Mouse (Mus musculus) CH12F3 (cell line): Measurements from ENCODE around the gene Herc6.

Experiments used
- in situ Hi-C: fragments of 300-500 bp; cut with MboI; formaldehyde crosslinking; loops from 2 replicates; pipeline ENCODE4 v1.14.3; 2020; ENCODE audit warnings: low sequenced_read_pairs

The Herc6 gene

GRCm38 (mm10) chr6:57570170-57570974 lies 10.4 kb upstream of the Herc6 start:
- in situ Hi-C loops: loop anchor here (10.0 to 25.0 kb wide), 2 partner anchors 333 to 756 kb away; partner anchors contain the start of gene Vmn1r14

DNA sequence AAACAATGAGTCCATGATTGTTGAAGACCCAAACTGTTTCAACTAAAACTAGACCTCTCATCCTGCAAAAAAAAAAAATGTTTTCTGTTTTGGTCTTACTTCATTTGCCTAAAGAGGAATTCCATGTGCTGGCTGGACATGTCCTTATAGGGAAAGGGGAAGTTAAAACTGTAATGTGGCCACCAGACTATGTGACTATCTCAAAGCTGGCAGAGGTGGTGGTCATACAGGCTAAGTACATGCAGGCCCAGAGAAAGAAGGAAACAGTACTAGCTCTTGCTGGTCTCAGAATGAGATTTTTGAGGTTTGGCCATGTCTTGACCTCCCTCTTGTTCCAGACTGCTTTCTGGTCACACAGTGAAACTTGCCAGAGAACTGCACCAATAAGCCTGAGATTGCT lies 9.2 kb upstream of the Herc6 start:
- in situ Hi-C loops: loop anchor here (10.0 to 25.0 kb wide), 2 partner anchors 334 to 757 kb away; partner anchors contain the start of gene Vmn1r14

DNA sequence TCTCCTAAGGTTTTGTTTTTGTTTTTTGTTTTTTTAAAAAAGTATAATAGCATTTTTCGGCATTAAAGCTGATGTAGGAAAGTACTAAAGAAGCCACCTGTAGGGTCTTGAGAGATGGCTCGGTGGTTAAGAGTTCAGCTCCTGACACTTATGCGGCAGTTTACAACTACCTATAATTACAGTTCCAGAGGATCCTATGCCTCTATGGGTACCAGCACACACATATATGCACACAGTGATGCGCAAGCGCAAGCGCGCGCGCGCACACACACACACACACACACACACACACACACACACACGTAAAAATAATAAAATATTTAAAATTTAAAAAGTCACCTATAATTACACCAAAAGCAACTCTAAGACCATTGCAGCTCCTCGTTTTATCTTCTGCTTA lies 795 bp downstream of the Herc6 start:
- in situ Hi-C loops: loop anchor here (25.0 kb wide), 1 partner anchor 281 kb away; the partner anchor contains the start of gene Vmn1r21

GRCm38 (mm10) chr6:57582356-57582755 lies 1.6 kb downstream of the Herc6 start:
- in situ Hi-C loops: loop anchor here (25.0 kb wide), 1 partner anchor 280 kb away; the partner anchor contains the start of gene Vmn1r21

- in situ Hi-C loops: no loop called here
Observed at GRCm38 (mm10) chr6:57605546-57606307, 24.9 kb downstream of the Herc6 start.

- in situ Hi-C loops: no loop called here
Observed at GRCm38 (mm10) chr6:57607999-57608398, 27.2 kb downstream of the Herc6 start.

DNA sequence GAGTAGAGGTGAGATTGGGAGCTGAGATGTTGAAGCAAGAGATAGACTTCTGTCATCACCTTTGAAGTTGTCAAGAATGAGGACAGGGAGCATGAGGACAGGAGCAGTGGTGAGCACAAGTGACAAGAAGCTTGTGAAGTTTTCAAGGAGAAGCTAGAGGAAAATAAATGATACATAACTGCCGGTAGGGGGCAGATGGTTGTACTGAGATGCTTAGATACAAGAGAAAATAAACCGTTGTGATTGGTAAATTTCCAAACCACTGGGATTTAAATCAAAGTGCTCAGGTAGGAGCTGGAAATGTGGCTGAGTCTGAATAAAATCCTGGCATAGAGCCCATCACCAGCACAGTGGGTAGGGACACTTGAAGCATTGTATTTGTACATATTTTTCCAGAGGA lies 28.8 kb downstream of the Herc6 start:
- in situ Hi-C loops: no loop called here

- in situ Hi-C loops: no loop called here
Observed at GRCm38 (mm10) chr6:57615788-57616187, 35.0 kb downstream of the Herc6 start.

- in situ Hi-C loops: no loop called here
Observed at GRCm38 (mm10) chr6:57639531-57639930, 58.7 kb downstream of the Herc6 start.

GRCm38 (mm10) chr6:57641789-57642188 lies 61.0 kb downstream of the Herc6 start:
- in situ Hi-C loops: no loop called here

DNA sequence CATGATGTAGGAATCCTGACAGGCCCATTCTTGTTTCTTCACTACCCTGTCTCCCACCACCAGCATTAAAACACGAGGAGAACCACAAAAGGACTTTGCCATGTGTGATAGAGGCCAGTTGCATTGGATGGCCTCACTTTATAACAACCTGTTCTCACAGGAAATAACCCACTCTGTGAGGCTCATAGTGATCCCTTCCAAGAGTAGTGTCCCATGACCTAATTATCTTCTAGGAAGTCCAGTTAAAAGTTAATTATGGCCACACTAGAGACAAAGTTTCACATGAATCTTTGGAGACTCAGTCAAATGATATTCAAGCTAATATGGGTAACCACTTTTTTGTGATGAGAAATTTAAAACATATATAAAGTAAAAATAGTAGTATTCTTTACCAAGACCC lies 66.5 kb downstream of the Herc6 start:
- in situ Hi-C loops: no loop called here

- in situ Hi-C loops: no loop called here
Observed at GRCm38 (mm10) chr6:57661295-57661694, 80.5 kb downstream of the Herc6 start.

DNA sequence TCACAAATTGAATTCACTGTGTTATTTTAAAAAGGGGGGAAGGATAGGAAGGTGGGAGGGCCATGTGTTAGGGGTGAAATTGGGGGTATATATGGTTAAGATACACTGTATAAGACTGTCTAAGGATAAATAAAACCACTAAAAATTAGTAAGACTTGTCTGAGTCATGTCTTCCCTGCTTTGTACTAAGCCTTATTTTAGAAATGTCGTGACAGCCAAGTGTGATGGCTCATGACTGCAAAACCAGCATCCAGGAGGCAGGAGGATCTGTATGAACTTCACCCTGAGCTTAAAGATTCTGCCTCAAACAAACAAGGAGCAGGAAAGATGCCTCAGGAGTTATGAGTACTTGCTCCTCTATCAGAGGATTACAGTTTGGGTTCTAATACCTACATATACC lies 103.4 kb downstream of the Herc6 start:
- in situ Hi-C loops: no loop called here

- in situ Hi-C loops: no loop called here
Observed at GRCm38 (mm10) chr6:57691467-57692261, 110.9 kb downstream of the Herc6 start, which contains the start of gene Pyurf. Pyurf (minus strand) TSS chr6:57692078.

DNA sequence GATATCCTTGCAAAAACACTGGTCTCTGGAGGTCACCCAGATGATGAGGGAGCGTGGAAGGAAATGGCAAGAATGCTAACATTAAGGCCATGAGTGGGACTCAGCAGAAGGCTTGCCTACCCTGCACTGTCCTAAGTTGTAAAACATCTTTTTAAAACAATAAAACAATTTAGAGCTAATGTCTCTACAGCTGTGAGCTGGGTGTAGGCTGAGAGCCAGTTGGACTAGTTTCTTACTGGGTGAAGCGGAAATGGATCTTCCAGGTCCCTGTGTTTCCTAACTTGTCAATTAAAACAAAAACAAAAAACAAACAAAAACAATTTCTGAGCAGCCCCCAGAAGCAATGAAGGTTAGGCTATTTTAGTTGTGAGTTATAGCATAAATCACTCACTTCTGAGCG lies 112.3 kb downstream of the Herc6 start:
- in situ Hi-C loops: no loop called here

- in situ Hi-C loops: no loop called here
Observed at GRCm38 (mm10) chr6:57701686-57702085, 120.9 kb downstream of the Herc6 start.

GRCm38 (mm10) chr6:57702376-57702742 lies 121.6 kb downstream of the Herc6 start, which contains the start of gene Lancl2:
Lancl2 (plus strand) TSS chr6:57702540.
- in situ Hi-C loops: no loop called here

GRCm38 (mm10) chr6:57702743-57703499 lies 122.1 kb downstream of the Herc6 start:
- in situ Hi-C loops: no loop called here

DNA sequence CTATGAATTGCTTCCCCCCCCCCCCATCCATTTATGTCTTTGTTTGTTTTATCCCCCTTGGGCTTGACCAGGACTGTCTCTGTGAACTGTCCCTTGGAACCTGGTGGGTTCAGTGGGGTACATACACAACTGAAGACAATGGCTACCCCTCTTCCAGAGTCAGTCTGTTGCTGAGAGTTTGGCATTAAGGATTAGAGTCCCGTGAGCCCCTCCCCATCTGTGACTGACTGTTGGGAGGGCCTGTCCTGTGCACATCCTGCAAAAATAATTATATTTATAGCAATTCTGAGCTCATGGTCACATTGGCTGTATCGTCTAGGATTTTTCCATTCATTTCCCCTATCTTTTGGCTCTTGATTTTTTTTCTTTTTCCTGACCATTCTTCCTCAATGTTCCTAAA lies 122.9 kb downstream of the Herc6 start:
- in situ Hi-C loops: no loop called here

DNA sequence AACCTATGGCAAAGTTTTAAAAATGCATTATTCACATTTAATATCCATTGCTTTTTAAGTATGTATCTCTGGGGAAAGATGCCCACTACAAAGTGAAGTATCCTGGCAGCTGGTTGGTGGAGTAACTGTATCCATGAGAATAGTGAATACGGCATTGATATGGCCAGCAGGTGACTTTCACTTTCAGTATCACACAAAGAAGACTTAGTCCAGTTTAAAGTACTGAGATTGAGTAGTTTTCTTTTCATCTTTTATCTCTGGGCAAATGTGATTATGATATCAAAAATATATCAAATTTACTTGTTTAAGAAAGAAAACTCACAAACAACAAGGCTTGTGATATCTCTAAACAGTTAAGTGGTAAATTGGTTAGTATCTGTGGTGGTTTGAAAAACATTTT lies 125.9 kb downstream of the Herc6 start:
- in situ Hi-C loops: no loop called here
